Mouse (Mus musculus) left cerebral cortex, adult 18-20 months (tissue): ENCODE measurements around the gene Pygm. TPM values are rescaled to one million over a fixed set of nuclear protein-coding genes. Genes with fewer than 3 reads are reported as not detected.

Experiments used
- DNase-seq, 2 experiments: peaks; one replicate each; pipeline ENCODE4 v3.0.0; 2021 to 2022; ENCODE audit warnings: low spot score in 2 of 2, mixed read lengths in 1 of 2
- total RNA-seq, 2 experiments: library from RNA; stranded (reverse); gene quantifications; 2 replicates each; pipeline ENCODE4 v1.2.3; 2021

The Pygm gene
- total RNA-seq, 2 experiments from 2014 or later: 32.6 to 37.9 TPM

DNA sequence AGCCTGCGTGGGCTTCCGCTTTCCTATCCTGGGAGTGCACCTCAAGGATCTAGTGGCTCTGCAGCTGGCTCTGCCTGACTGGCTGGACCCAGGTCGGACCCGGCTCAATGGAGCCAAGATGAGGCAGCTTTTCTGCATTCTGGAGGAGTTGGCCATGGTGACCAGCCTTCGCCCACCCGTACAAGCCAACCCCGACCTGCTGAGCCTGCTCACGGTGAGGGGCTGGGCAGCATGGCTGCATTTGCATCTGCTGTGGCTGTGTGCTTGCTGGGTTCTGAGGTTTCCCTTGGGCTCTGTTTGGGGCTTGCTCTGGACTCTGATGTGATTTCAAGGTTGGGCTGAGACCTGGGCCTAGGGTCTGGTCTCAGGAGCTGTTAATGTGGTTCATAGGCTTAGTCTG is 22.9 kb downstream of the Pygm start:
- no peak for DNase-seq

DNA sequence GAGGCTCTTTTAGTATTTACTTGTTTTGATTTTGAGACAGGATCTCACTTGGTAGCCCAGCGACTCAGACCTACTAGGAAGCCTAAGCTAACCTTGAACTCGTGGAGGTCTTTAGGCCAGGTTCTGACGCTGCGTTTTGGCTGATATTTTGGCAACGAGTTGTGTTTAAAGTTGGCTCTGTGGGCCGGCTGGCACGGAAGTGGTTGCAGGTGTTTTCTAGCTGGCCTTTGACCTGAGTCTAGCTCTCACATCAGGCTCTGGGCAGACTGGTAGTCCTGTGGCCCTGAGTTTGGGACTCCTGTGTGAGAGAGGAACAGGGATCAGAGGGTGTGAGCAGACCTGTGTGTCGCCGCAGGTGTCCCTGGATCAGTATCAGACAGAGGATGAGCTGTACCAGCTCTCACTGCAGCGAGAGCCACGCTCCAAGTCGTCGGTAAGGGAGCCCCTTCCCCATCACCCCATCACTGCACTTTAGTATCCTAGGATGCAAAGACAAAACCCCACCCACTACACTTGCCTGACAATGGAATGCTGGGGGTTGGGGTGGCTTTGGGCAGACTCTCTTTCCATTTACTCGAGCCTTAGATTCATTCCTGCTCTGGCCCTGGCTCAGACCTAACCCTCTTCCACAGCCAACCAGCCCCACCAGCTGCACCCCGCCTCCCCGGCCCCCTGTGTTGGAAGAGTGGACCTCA is 23.8 kb downstream of the Pygm start:
- no peak for DNase-seq

DNA sequence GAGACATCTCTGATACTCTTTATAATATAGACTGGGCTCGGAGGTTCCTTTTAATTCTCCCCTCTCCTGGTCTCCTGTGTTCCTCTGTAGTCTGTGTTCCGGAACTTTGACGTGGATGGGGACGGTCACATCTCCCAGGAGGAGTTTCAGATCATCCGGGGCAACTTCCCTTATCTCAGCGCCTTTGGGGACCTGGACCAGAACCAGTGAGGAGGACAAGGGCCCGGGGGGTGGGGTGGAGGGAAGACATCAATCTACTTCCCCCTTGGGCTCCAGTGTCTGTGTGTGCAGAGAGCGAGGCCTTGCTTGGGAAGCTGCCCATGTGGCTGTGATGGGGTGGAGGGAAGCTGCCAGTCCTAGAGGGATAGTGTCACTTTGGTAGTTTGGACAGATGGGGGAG is 24.6 kb downstream of the Pygm start:
- no peak for DNase-seq

DNA sequence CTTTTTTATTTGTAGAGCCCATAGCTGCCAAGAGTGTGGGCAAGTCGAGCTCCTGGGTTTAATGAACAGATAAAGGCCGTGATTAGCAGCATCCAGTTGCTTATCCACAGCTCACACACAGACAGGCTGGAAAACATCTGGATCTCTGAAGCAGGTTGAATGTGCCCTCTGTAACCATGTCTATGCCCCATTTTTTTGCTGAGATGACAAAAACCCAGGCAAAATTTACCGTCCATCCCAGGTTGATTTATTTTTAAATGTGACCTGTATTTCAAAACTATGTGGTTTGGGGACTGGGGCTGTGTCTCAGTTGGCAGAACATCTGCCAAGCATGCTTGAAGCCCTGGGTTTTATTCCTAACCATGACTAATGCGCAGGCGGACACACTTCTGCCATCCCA is 25.0 kb downstream of the Pygm start:
- DNase-seq: no peak

DNA sequence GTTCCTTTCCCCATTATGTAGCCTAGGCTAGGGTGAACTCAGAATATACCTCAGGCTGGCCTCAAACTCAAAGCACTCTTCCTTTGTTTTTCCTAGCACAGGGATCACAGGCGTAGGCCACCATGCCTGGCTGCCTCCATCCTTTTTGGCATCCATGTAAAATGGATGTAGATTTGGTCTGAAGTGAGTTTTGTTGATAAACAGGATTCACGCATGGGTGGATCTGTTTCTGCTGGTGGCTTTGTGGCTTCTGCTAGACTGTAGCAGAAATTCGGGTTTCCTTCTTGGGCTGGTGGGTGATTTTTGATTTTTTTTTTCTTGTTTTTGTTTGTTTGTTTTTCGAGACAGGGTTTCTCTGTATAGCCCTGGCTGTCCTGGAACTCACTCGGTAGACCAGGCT is 25.7 kb downstream of the Pygm start:
- DNase-seq: no peak

DNA sequence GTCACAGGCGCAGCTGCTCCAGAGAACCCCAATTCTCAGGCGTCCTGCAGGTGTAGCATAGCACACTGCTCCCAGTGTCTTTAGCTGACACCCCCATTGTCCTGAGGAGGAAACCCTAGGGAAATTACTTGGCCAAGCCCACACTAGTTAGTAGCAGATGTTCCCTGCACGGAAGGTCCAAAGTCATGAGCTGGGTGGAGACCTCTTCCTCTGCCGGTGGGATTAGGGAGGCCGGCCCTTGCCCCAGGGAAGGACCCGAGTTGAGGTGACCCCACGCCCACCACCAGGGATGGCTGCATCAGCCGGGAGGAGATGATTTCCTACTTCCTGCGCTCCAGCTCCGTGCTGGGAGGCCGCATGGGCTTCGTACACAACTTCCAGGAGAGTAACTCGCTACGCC is 28.6 kb downstream of the Pygm start:
- no peak for DNase-seq

DNA sequence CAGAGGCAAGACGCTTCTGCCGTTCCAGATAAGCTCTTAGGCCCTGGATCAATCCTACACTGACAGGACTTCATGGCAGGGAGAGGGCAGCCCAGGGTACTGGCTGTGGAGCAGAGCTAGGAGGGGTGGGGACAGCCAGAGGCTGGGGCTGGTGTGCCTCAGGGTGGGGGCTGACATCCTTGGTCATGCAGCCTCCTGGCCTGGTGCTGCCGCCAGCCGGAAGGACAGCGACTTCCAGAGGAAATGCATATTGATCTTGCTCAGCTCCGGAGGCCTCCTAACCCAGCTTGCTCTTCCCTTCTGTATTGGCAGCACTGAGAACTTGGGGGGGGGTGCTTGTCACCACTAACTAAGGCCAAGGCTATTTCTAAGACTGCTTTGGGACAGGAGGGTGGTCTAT is 31.3 kb downstream of the Pygm start:
- no peak for DNase-seq

DNA sequence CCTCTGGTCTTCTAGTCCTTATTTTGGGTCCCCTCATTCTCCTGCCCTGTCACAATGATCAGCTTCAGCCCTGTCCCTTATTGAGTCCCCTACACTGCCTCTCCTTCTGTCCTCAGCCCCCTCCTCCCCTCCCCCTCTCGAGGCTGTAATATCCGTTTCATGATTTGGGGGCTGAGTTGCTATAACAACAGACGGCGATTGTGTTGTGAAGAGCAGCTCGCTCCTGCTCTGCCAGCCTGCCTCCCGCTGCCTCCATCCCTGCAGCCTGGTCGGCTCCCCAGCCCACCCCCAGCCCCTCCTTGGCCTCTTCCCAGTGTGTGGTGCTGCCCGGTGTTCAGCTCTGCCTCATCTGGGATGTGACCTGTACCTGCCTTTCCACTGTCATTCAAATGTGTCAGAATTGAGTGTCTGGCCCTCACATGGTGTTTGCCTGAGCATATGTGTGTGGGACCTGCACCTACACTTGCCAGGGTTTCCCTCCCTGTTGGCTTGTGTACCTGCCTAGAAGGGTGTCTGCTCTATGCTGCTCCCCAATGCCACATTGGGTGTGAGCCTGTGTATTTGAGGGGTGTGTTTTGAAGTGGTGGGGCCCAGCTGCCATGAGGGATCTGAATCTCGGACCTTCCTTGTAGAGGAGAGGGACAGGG is 32.0 kb downstream of the Pygm start:
- DNase-seq: no peak

DNA sequence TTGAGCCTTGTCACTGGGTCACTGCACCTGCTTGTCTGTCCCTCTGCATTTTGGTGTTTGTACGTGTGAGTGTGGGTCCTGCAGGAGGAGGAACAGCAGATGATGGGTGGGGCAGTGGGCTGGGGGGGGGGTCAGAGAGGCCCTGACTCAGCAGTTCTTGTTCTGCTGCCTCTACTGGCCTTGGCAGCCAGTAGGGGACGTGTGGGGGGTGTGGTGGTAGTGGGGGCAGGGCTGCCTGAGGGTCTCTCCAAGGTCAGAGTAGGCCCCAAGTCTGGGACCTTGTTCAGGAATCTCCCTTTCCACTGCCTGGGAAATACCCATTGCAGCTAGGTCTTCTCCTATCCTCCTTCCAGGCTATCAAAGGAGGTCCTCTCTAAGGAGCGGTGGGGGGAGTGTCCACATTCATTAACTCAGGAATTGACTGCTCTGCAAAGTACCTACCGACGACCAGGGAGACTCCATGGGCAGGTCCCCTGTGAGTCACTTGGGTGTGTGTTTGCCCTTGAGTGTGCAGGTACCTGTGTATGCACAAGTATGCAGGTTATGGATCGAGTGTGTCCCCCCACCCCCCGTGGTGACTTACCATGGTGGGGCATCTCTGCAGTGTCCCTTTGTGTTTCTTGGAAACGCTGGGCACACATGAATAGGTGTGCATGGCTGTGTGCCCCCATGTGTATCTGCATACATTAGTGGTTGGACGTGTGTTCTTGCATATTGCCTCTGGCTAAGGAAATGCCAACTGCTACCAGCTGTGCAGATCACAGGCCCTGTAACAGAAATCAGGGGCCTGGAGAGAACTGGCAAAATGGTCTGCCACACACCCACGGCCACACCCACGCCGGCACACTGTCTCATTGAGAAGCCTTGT is 32.9 kb downstream of the Pygm start:
- no peak for DNase-seq

DNA sequence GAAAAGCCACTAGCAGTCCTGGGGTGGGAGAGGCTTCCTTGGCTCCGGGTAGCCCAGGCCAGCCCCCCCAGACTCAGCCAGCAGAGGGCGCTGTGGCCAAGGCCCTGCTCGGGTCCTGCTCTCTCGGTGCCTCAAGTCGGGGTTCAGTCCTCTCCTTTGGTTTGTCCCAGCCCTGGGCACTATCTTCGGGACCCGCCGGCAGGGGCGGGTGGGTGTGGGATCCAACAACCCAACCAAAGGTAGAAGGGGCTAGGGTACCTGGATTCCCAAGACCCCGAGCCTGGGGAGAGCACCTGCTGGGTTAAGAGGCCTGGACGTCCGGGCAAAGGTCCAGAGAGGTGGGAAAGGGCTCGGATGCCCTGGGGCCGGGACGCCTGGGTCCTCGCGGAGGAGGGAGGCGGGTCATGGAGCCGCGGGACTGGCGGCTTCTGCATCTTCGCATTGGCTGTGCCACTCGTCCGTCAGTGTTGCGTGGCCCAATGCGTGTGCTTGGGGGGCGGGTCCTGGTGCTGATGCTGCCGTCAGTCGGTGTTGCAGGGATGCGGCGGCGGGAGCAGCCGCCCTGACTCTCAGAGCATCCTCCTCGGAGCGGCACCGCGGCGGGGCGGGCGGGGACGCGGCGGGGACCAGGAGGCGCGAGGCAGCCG is 34.2 kb downstream of the Pygm start, which contains the start of gene Nrxn2:
Nrxn2 (plus strand) TSS at position 499 of the 647 bp plus-strand sequence.
- peak; percentile 94 to 96 for DNase-seq

DNA sequence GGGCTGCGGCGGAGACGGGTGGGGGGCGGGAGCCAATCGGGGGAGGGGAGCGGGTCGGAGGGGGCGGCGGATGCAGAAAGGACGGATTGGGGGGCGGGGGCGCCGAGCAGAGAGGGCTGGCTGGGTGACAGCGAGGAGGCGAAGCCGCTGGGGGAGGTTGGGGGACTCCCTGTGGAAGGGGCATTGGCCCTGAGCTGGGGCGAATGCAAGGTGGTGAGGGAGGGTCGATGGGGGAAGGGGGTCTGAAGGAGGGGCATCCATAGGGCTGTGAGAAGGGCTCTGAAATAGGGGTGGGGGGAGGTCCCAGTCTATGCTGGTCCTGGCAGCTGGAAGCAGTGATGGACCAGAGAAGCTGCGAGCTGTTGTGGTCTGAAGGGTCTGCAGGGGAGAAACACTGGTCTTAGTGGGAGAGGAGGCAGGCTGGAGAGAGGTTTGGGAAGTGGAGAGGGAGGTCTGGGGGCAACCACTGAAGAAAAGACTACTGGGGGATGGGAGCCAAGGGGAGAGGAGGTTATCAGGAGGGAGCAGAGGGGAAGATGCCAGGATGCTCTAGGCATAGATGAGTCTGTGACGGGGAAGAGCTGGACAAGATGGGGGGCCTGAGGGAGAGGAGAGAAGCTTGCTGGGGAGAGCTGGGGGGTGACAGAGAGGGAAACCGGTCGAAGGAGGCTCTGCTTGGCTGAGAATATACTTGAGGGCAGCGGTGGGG is 34.9 kb downstream of the Pygm start:
- DNase-seq: no peak

DNA sequence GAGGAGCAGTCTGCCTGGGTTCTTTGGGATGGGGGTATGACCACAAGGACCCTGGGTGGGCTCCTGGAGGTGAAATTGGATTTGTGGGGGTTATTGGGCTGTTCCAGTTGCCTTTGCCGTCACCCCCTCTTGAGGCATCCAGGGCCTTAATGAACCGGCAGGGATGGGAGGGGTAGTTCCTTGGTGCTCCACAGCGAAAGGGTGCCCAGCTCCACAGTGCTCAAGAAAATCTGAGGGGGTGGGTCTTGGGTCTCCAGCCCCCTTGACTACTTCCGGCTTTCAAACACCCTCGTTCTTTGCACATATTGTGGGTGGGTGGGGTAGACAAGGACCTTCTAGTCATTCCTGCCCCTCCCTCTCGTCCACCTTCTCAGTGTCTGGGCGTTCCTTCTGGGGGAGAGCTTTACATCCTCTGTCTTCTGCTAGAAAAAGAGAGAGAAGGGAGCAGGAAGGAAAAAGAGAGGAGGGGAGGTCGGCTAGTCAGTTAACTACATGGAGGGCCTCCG is 35.7 kb downstream of the Pygm start:
- DNase-seq: no peak

DNA sequence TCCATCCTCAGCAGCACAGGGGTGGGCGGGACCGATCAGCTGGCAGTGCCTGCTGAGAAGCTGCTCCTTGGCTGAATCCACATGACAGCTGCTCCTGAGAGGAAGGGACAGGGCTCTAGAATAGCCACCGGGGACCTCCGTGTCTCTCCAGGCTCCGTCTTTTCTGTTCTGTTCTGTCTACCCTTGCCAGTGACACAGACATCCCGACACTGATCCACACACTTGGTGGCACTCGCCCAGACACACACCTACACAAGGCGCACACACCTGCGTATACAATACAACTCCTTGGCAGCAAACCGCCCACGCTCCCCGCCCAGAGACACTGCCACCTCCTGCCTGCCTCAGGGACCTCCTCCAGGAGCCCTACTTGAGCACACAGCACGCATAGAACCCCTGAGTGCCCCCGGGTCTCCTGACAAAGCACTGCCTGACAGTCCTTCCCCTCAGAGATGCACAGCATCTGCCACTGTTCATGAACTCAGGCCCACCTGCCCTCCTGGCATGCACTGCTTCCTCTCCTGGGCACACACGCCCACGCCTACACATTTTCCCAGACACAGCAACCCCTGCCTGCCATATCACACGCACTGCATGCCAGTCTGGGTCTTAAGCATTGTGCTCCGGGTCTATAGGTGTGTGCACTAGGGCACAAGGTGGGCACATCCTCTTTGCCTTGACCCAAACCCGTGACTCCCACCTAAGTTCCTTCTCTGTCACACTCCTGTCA is 36.4 kb downstream of the Pygm start:
- DNase-seq: peak; percentile 55 to 70

DNA sequence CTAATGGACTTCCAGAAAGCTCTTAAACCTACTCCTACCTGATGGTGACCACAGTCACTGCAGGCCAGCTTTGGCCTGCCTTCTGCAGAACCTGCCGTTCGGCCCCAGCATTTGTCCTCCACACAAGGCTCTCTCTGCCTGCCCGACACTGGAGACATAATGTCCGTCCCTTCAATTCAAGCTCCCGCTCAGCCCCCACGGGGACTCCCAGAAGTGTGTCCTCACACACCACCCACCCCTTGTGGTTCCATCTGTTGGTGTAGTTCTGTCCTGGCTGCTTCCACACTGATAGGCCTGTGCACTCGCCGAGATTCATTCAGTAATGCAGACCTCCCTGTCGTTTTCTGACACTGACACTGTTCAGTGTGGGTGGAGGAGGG is 37.0 kb downstream of the Pygm start:
- peak; percentile 75 to 85 for DNase-seq

DNA sequence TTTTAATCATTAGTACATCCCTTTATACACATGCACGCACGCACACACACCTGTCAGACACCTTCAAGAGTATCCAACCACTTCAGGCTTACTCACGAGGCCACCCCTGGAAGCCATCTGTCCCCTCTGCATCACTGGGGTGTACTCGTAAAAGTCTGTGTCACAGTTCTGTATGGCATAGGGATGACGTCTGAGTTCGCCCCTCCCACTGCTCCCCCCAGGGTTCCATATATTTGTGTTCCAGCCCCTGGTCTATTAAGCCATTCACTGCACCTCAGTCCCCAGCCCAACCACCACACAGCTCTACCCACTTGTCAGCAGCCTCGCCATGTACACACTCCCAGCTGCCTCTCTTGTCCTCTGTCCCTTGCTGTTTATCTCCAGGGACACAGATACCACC is 37.8 kb downstream of the Pygm start:
- DNase-seq: no peak

DNA sequence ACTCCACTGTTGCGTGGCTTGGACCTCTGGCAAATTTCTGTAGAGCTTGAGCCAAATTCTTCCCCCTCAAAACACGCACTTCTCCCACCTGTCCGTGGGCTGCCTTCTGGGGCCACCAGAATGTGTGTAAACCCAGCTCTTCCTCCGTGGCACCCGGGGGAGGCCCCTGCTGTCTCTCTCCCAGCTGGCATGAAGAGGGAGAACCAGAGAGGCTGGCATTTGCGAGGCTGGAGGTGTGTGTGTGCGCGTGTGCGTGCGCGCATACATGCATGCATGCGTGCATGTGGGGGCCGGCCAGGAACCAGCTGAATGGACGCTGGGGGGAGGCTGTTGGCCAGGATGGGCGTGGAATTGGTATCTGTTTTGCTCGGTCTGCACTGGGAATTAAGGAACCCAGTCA is 39.0 kb downstream of the Pygm start:
- peak; percentile 70 to 85 for DNase-seq

DNA sequence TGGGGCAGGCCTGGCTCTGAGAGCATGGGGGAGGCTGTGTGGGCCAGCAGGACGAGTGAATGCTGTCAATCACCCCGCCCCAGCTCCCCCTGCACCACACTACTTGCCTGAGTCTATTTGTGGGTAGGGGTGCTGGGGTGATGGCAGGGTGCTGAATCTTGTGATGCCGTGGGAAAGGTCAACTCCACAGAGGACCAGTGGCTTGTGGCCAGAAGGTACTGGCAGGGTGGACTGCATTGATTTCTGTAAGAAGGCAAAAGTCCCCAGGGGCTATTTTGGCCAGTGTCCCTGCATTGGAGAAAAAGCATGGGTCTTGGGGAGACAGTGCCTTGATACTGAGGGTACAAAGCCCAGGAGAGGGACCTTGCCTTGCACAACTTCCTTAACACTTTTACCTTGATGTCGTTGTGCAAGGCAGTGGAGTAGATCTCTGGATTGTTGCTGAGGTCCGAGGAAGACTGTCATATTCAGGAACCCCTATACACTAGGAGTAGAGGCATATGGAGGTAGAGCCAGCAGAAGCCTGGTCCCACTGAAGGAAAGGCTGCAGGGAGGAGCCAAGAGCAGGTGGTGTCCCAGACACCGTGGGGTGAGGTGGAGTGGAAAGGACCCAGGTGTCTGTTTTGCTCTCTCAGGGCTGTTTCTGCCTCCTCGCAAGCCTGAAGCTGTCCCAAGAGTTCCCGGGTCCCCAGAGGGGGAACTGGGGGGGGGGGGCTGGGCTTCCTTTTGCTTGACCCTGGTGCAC is 40.1 kb downstream of the Pygm start:
- no peak for DNase-seq

DNA sequence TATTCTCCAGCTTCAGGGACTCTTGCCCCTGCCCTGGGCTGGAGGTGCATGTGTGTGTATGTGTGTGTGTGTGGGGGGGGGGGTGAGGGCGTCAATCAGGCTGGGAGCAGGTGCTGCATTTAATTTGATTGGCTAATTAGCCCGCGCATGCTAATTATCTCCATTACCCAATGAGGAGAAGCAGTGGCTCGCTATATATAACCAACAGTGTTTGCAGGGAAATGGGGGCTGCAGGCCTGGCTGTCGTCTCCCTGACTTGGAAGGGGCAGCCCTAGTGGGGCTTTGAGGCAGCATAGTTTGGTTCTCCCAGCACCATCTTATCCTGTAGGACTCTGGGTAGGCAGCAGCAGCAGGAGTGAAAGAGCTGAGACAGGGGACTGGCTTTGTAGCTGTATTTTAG is 41.4 kb downstream of the Pygm start:
- no peak for DNase-seq
